Mouse (Mus musculus): ENCODE data around the gene Smox. TPM values are rescaled to one million over a fixed set of nuclear protein-coding genes. Genes with fewer than 3 reads are reported as not detected.

The Smox gene
- polyA plus RNA-seq, 1 experiment from 2014 or later = 51.9 TPM

- ATAC-seq (ENCODE audit: low FRiP score) = no peak
- peaks cover 51% of the 10 kb centered on the region for H3K4me1 ChIP-seq
- 70% methylated on average over 7 of the region's 7 CpGs for WGBS
- H3K27me3 ChIP-seq (replicated peaks) = no peaks in the 10 kb centered on the region
- no peaks in the 10 kb centered on the region for H3K9me3 ChIP-seq (replicated peaks)
- H3K36me3 ChIP-seq = no peaks in the 10 kb centered on the region
- H3K4me2 ChIP-seq = no peak overlapping the region
- H3K27ac ChIP-seq (replicated peaks) = no peak overlapping the region
- H3K9ac ChIP-seq (replicated peaks) = no peak overlapping the region
- H3K4me3 ChIP-seq (replicated peaks) = no peak overlapping the region
These were observed 6.9 kb downstream of the Smox start for GRCm38 (mm10) chr2:131498219-131498618.

GRCm38 (mm10) chr2:131499290-131499845 lies 8.1 kb downstream of the Smox start:
- no peaks in the 10 kb centered on the region for H3K27me3 ChIP-seq (replicated peaks)
- ATAC-seq (ENCODE audit: low FRiP score) = no peak
- WGBS = 84% methylated on average over 5 of the region's 5 CpGs

GRCm38 (mm10) chr2:131501886-131502285 lies 10.6 kb downstream of the Smox start:
- WGBS = 47% methylated on average over 5 of the region's 5 CpGs
- no peak overlapping the region for H3K9ac ChIP-seq (replicated peaks)
- H3K27ac ChIP-seq (replicated peaks) = peak overlapping the region; percentile 63
- H3K9me3 ChIP-seq (replicated peaks) = no peaks in the 10 kb centered on the region
- no peaks in the 10 kb centered on the region for H3K27me3 ChIP-seq (replicated peaks)
- H3K36me3 ChIP-seq = no peaks in the 10 kb centered on the region
- H3K4me3 ChIP-seq (replicated peaks) = no peak overlapping the region
- ATAC-seq (ENCODE audit: low FRiP score) = peak; percentile 23; the same call in 1 of the 2 replicates
- no peak overlapping the region for H3K4me2 ChIP-seq
- peaks cover 40% of the 10 kb centered on the region for H3K4me1 ChIP-seq

More at GRCm38 (mm10) chr2:131499290-131499845, 8.1 kb downstream of the Smox start:
- peaks cover 41% of the 10 kb centered on the region for H3K4me1 ChIP-seq
- no peaks in the 10 kb centered on the region for H3K9me3 ChIP-seq (replicated peaks)
- no peak overlapping the region for H3K9ac ChIP-seq (replicated peaks)
- H3K4me2 ChIP-seq = no peak overlapping the region
- H3K27ac ChIP-seq (replicated peaks) = no peak overlapping the region
- H3K36me3 ChIP-seq = no peaks in the 10 kb centered on the region
- H3K4me3 ChIP-seq (replicated peaks) = no peak overlapping the region

GRCm38 (mm10) chr2:131502561-131502960 lies 11.3 kb downstream of the Smox start:
- Histone ChIP-seq H3K36me3 (no peaks in the 10 kb centered on the region), H3K9me3 (replicated peaks) (no peaks in the 10 kb centered on the region), H3K4me3 (replicated peaks) (no peak overlapping the region), H3K4me1 (peaks cover 43% of the 10 kb centered on the region), H3K4me2 (no peak overlapping the region), H3K27me3 (replicated peaks) (no peaks in the 10 kb centered on the region), H3K9ac (replicated peaks) (no peak overlapping the region), H3K27ac (replicated peaks) (no peak overlapping the region)
- ATAC-seq (ENCODE audit: low FRiP score) = no peak
- WGBS = 81% methylated on average over 5 of the region's 5 CpGs

GRCm38 (mm10) chr2:131505431-131505830 lies 14.1 kb downstream of the Smox start:
- H3K9ac ChIP-seq (replicated peaks) = no peak overlapping the region
- ATAC-seq (ENCODE audit: low FRiP score) = no peak
- H3K4me1 ChIP-seq = peaks cover 53% of the 10 kb centered on the region
- 0 out of 2 replicates have a peak overlapping the region, but pooled peaks have one; percentile 62 for H3K27ac ChIP-seq (replicated peaks)
- no peak overlapping the region for H3K4me3 ChIP-seq (replicated peaks)
- no peaks in the 10 kb centered on the region for H3K36me3 ChIP-seq
- no peak overlapping the region for H3K4me2 ChIP-seq
- no peaks in the 10 kb centered on the region for H3K27me3 ChIP-seq (replicated peaks)
- no peaks in the 10 kb centered on the region for H3K9me3 ChIP-seq (replicated peaks)

GRCm38 (mm10) chr2:131506358-131506757 lies 15.1 kb downstream of the Smox start:
- peak; percentile 46; the same call in 1 of the 2 replicates for ATAC-seq (ENCODE audit: low FRiP score)
- 10% methylated on average over 3 of the region's 3 CpGs for WGBS

GRCm38 (mm10) chr2:131508501-131508900 lies 17.2 kb downstream of the Smox start:
- no peaks in the 10 kb centered on the region for H3K9me3 ChIP-seq (replicated peaks)
- WGBS = 44% methylated on average over 2 of the region's 2 CpGs
- H3K27ac ChIP-seq (replicated peaks) = 0 out of 2 replicates have a peak overlapping the region, but pooled peaks have one; percentile 54
- H3K4me3 ChIP-seq (replicated peaks) = no peak overlapping the region
- H3K4me1 ChIP-seq = peaks cover 49% of the 10 kb centered on the region
- peak; percentile 29 for ATAC-seq (ENCODE audit: low FRiP score)
- no peak overlapping the region for H3K4me2 ChIP-seq
- H3K9ac ChIP-seq (replicated peaks) = no peak overlapping the region
- no peaks in the 10 kb centered on the region for H3K36me3 ChIP-seq
- H3K27me3 ChIP-seq (replicated peaks) = no peaks in the 10 kb centered on the region

More at GRCm38 (mm10) chr2:131506358-131506757, 15.1 kb downstream of the Smox start:
- Histone ChIP-seq H3K27ac (replicated peaks) (peak overlapping the region; percentile 62), H3K9ac (replicated peaks) (no peak overlapping the region), H3K4me1 (peaks cover 56% of the 10 kb centered on the region), H3K4me2 (no peak overlapping the region), H3K27me3 (replicated peaks) (no peaks in the 10 kb centered on the region), H3K4me3 (replicated peaks) (no peak overlapping the region), H3K9me3 (replicated peaks) (no peaks in the 10 kb centered on the region), H3K36me3 (no peaks in the 10 kb centered on the region)

- 0 out of 2 replicates have a peak, but pooled peaks cover 3% of the 10 kb centered on the region for H3K36me3 ChIP-seq
- H3K9me3 ChIP-seq (replicated peaks) = no peaks in the 10 kb centered on the region
- peak overlapping the region; percentile 20 for H3K4me3 ChIP-seq (replicated peaks)
- 13% methylated on average over 17 of the region's 17 CpGs for WGBS
- no peak overlapping the region for H3K9ac ChIP-seq (replicated peaks)
- H3K4me1 ChIP-seq = peaks cover 53% of the 10 kb centered on the region
- H3K27ac ChIP-seq (replicated peaks) = no peak overlapping the region
- H3K27me3 ChIP-seq (replicated peaks) = no peaks in the 10 kb centered on the region
- peak overlapping the region; percentile 54 for H3K4me2 ChIP-seq
- peak; percentile 46; the same call in 1 of the 2 replicates for ATAC-seq (ENCODE audit: low FRiP score)
These were observed 18.5 kb downstream of the Smox start for GRCm38 (mm10) chr2:131509671-131510313.

GRCm38 (mm10) chr2:131510531-131510930 lies 19.2 kb downstream of the Smox start:
- H3K9ac ChIP-seq (replicated peaks) = 0 out of 2 replicates have a peak overlapping the region, but pooled peaks have one; percentile 1
- no peak overlapping the region for H3K4me2 ChIP-seq
- WGBS = 68% methylated on average over 5 of the region's 5 CpGs
- ATAC-seq (ENCODE audit: low FRiP score) = no peak
- peak overlapping the region; percentile 23; the same call in 1 of the 2 replicates for H3K27ac ChIP-seq (replicated peaks)
- 0 out of 2 replicates have a peak, but pooled peaks cover 3% of the 10 kb centered on the region for H3K36me3 ChIP-seq
- H3K4me3 ChIP-seq (replicated peaks) = no peak overlapping the region
- no peaks in the 10 kb centered on the region for H3K27me3 ChIP-seq (replicated peaks)
- H3K9me3 ChIP-seq (replicated peaks) = no peaks in the 10 kb centered on the region
- H3K4me1 ChIP-seq = peaks cover 51% of the 10 kb centered on the region

- H3K4me1 ChIP-seq = peaks cover 35% of the 10 kb centered on the region
- H3K4me3 ChIP-seq (replicated peaks) = no peak overlapping the region
- ATAC-seq (ENCODE audit: low FRiP score) = no peak
- peak overlapping the region; percentile 45; the same call in 1 of the 2 replicates for H3K27ac ChIP-seq (replicated peaks)
- no peaks in the 10 kb centered on the region for H3K27me3 ChIP-seq (replicated peaks)
- H3K36me3 ChIP-seq = peaks cover 7% of the 10 kb centered on the region; the same call in 1 of the 2 replicates
- H3K9me3 ChIP-seq (replicated peaks) = no peaks in the 10 kb centered on the region
- WGBS = 38% methylated on average over 2 of the region's 2 CpGs
- no peak overlapping the region for H3K9ac ChIP-seq (replicated peaks)
- no peak overlapping the region for H3K4me2 ChIP-seq
These were observed 22.2 kb downstream of the Smox start for GRCm38 (mm10) chr2:131513477-131513876.

GRCm38 (mm10) chr2:131514055-131514621 lies 22.8 kb downstream of the Smox start:
- H3K9ac ChIP-seq (replicated peaks) = no peak overlapping the region
- H3K36me3 ChIP-seq = peaks cover 7% of the 10 kb centered on the region; the same call in 1 of the 2 replicates
- no peak for ATAC-seq (ENCODE audit: low FRiP score)
- 93% methylated on average over 4 of the region's 4 CpGs for WGBS
- no peaks in the 10 kb centered on the region for H3K9me3 ChIP-seq (replicated peaks)
- H3K4me1 ChIP-seq = peaks cover 30% of the 10 kb centered on the region
- no peak overlapping the region for H3K4me2 ChIP-seq
- no peak overlapping the region for H3K27ac ChIP-seq (replicated peaks)
- H3K4me3 ChIP-seq (replicated peaks) = no peak overlapping the region
- H3K27me3 ChIP-seq (replicated peaks) = no peaks in the 10 kb centered on the region

- peaks cover 6% of the 10 kb centered on the region for H3K4me1 ChIP-seq
- WGBS = 94% methylated on average over 4 of the region's 4 CpGs
- no peaks in the 10 kb centered on the region for H3K9me3 ChIP-seq (replicated peaks)
- no peak overlapping the region for H3K4me2 ChIP-seq
- no peak overlapping the region for H3K27ac ChIP-seq (replicated peaks)
- H3K4me3 ChIP-seq (replicated peaks) = no peak overlapping the region
- H3K9ac ChIP-seq (replicated peaks) = no peak overlapping the region
- H3K27me3 ChIP-seq (replicated peaks) = no peaks in the 10 kb centered on the region
- ATAC-seq (ENCODE audit: low FRiP score) = no peak
- H3K36me3 ChIP-seq = peaks cover 28% of the 10 kb centered on the region
These were observed 26.3 kb downstream of the Smox start for GRCm38 (mm10) chr2:131517550-131517949.
